In genomic region chr6:143878525-143878924, GRCm38 (mm10) we compare ENCODE assay signal across 22 mouse cellular contexts.
A peak's percentile ranks its signal among the peaks of the same experiment; 100 is the strongest.
DNase-seq lines count a peak whose midpoint lies in the region; ATAC-seq and TF ChIP-seq lines count a peak whose summit lies in the region.
"Had no signal": no experiment of that assay in that cellular context is flagged by ENCODE, and none has a peak within 500 bp of the region (broad histone marks: within the 10 kb centered on the region; RNA-seq: fewer than 3 reads in every experiment).

No protein-coding gene starts in this region.

- H3K27ac ChIP-seq in intestine, embryonic 16.5 days (ENCODE audit: low read length), result peak overlapping the region; percentile 27; the same call in 1 of the 2 replicates
- no peak overlapping the region for H3K27ac ChIP-seq in intestine, postnatal 0 days (ENCODE audit: low read depth, low read length)
- no peak overlapping the region for H3K27ac ChIP-seq in lung, embryonic 15.5 days
- no peak overlapping the region for H3K27ac ChIP-seq in lung, postnatal 0 days (ENCODE audit: low read length)
- H3K27ac ChIP-seq: embryonic facial prominence, embryonic 13.5 days; embryonic facial prominence, embryonic 15.5 days; forebrain, embryonic 10.5 days; forebrain, embryonic 12.5 days had no signal

- no peak for TF ChIP-seq CTCF in intestine, postnatal 0 days (IDR thresholded peaks at IDR 0.05; ENCODE audit: low read depth)
- no peak for TF ChIP-seq CTCF in lung, postnatal 0 days (IDR thresholded peaks at IDR 0.05)

- 49% methylated on average over 6 of the region's 6 CpGs for WGBS in intestine, embryonic 16.5 days
- WGBS in intestine, postnatal 0 days, result 48% methylated on average over 6 of the region's 6 CpGs
- WGBS in lung, embryonic 15.5 days, result 36% methylated on average over 6 of the region's 6 CpGs
- 31% methylated on average over 6 of the region's 6 CpGs for WGBS in lung, postnatal 0 days

- no peaks in the 10 kb centered on the region for H3K36me3 ChIP-seq in intestine, embryonic 16.5 days (ENCODE audit: control insufficient read depth, insufficient read depth, low read length)
- H3K36me3 ChIP-seq in intestine, postnatal 0 days (ENCODE audit: control insufficient read depth, insufficient read depth), result no peaks in the 10 kb centered on the region
- H3K36me3 ChIP-seq in lung, embryonic 15.5 days, result no peaks in the 10 kb centered on the region
- no peaks in the 10 kb centered on the region for H3K36me3 ChIP-seq in lung, postnatal 0 days (ENCODE audit: insufficient read depth, low read length)
- H3K36me3 ChIP-seq: embryonic facial prominence, embryonic 13.5 days; embryonic facial prominence, embryonic 15.5 days had no signal

- no peaks in the 10 kb centered on the region for H3K9me3 ChIP-seq in intestine, embryonic 16.5 days (ENCODE audit: control insufficient read depth, low read length)
- no peaks in the 10 kb centered on the region for H3K9me3 ChIP-seq in intestine, postnatal 0 days (ENCODE audit: control insufficient read depth)
- H3K9me3 ChIP-seq in lung, embryonic 15.5 days, result no peaks in the 10 kb centered on the region
- no peaks in the 10 kb centered on the region for H3K9me3 ChIP-seq in lung, postnatal 0 days (ENCODE audit: low read length)
- H3K9me3 ChIP-seq: embryonic facial prominence, embryonic 13.5 days; embryonic facial prominence, embryonic 15.5 days; forebrain, embryonic 12.5 days had no signal

- no peak for ATAC-seq in intestine, embryonic 16.5 days
- ATAC-seq in intestine, postnatal 0 days, result no peak
- ATAC-seq in lung, embryonic 15.5 days (ENCODE audit: borderline replicate concordance, extremely low read depth, low FRiP score, low TSS enrichment), result peak; percentile 57; the same call in 1 of the 2 replicates
- no peak for ATAC-seq in lung, postnatal 0 days
- ATAC-seq: forebrain, embryonic 14.5 days had no signal

- H3K4me2 ChIP-seq in intestine, embryonic 16.5 days (ENCODE audit: low read depth, low read length), result no peak overlapping the region
- H3K4me2 ChIP-seq in intestine, postnatal 0 days (replicated peaks; ENCODE audit: low read depth), result no peak overlapping the region
- no peak overlapping the region for H3K4me2 ChIP-seq in lung, embryonic 15.5 days
- H3K4me2 ChIP-seq in lung, postnatal 0 days (replicated peaks; ENCODE audit: low read depth, low read length), result no peak overlapping the region
- H3K4me2 ChIP-seq: embryonic facial prominence, embryonic 13.5 days; embryonic facial prominence, embryonic 15.5 days; forebrain, embryonic 12.5 days had no signal

- DNase-seq in lung, postnatal 25 days (ENCODE audit: low spot score), result no peak
- DNase-seq in lung, postnatal 0 days (ENCODE audit: low spot score), result peak; percentile 9
- DNase-seq in lung, postnatal 10 days, result no peak
- DNase-seq: adrenal gland, adult 2 months; adrenal gland, postnatal 10 days; adrenal gland, postnatal 25 days; cerebellum, adult 11 months; cerebellum, adult 18-20 months; cerebellum, adult 8-10 months; cerebellum, adult 9-11 months; cerebellum, postnatal 14 days; cerebellum, postnatal 36 days; embryo, embryonic 11 days had no signal

- H3K4me3 ChIP-seq in intestine, embryonic 16.5 days (ENCODE audit: low read length), result no peak overlapping the region
- no peak overlapping the region for H3K4me3 ChIP-seq in intestine, postnatal 0 days (ENCODE audit: low read depth, low read length)
- H3K4me3 ChIP-seq in lung, embryonic 15.5 days, result no peak overlapping the region
- no peak overlapping the region for H3K4me3 ChIP-seq in lung, postnatal 0 days (ENCODE audit: low read depth, low read length)
- H3K4me3 ChIP-seq: embryonic facial prominence, embryonic 13.5 days; embryonic facial prominence, embryonic 15.5 days; erythroblast, embryonic 14.5 days; forebrain, embryonic 10.5 days; forebrain, embryonic 12.5 days had no signal

- TF ChIP-seq EP300 in lung, postnatal 0 days (IDR thresholded peaks at IDR 0.05), result no peak; the same call in 1 of the 2 replicates

- H3K27me3 ChIP-seq in intestine, embryonic 16.5 days (replicated peaks; ENCODE audit: control insufficient read depth, insufficient read depth, low read length), result no peaks in the 10 kb centered on the region
- no peaks in the 10 kb centered on the region for H3K27me3 ChIP-seq in intestine, postnatal 0 days (replicated peaks; ENCODE audit: control insufficient read depth, insufficient read depth, low read length)
- no peaks in the 10 kb centered on the region for H3K27me3 ChIP-seq in lung, embryonic 15.5 days
- no peaks in the 10 kb centered on the region for H3K27me3 ChIP-seq in lung, postnatal 0 days (replicated peaks; ENCODE audit: insufficient read depth, low read length)
- H3K27me3 ChIP-seq: embryonic facial prominence, embryonic 13.5 days; embryonic facial prominence, embryonic 15.5 days; forebrain, embryonic 12.5 days had no signal

- no peaks in the 10 kb centered on the region for H3K4me1 ChIP-seq in intestine, embryonic 16.5 days (ENCODE audit: control insufficient read depth, insufficient read depth, low read length)
- H3K4me1 ChIP-seq in intestine, postnatal 0 days (replicated peaks; ENCODE audit: control insufficient read depth, insufficient read depth, low read length), result no peaks in the 10 kb centered on the region
- 0 out of 2 replicates have a peak, but pooled peaks cover 4% of the 10 kb centered on the region for H3K4me1 ChIP-seq in lung, embryonic 15.5 days
- no peaks in the 10 kb centered on the region for H3K4me1 ChIP-seq in lung, postnatal 0 days (ENCODE audit: insufficient read depth, low read depth, low read length)
- H3K4me1 ChIP-seq: embryonic facial prominence, embryonic 13.5 days; embryonic facial prominence, embryonic 15.5 days had no signal

- H3K9ac ChIP-seq in intestine, embryonic 16.5 days (ENCODE audit: low read depth, low read length), result no peak overlapping the region
- no peak overlapping the region for H3K9ac ChIP-seq in intestine, postnatal 0 days (ENCODE audit: low read depth, low read length)
- no peak overlapping the region for H3K9ac ChIP-seq in lung, embryonic 15.5 days
- no peak overlapping the region for H3K9ac ChIP-seq in lung, postnatal 0 days (replicated peaks; ENCODE audit: low read depth)
- H3K9ac ChIP-seq: embryonic facial prominence, embryonic 13.5 days; embryonic facial prominence, embryonic 15.5 days; forebrain, embryonic 12.5 days had no signal
